Mouse (Mus musculus): ENCODE measurements around the gene Lrba. TPM values are rescaled to one million over a fixed set of nuclear protein-coding genes. Genes with fewer than 3 reads are reported as not detected.

Lrba gene
- total RNA-seq, 2 experiments from 2014 or later = 19.5 to 21.2 TPM

DNA sequence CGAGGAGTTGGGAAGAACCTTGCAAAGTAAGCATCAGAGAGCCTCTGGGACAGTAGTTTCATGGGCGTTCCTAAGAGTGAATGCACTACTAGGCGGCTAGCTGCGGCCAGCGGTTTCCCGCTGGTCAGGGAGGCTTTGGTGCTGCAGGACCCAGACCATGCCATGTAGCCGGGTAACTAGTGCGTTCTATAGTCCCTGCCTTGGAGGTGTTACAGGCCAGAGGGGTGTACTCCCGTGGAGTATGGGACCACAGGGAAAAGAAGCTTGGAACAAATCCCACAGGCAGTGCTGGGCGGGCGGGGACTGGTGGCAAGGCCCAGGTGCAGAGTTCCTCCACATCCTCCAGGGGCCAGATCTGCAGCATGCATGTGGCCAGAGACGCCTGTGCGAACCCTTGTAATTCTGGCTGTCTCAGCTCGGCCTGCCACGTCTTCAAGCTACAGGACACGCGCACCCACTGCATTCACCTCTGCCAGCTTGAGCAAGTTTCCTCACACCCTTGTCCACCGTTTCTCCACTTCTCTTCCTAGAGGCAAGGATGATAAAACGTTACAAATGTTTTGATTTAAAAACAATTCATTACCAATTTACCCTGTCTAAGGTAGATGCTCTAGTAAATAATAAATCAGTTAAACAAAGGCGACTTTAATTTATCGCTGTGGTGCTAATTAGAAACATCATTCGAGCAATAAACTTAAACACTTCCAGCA lies 326.0 kb downstream of the Lrba start:
- intact Hi-C loops (cut with DNase I) = no loop called here
- no peak for DNase-seq

GRCm38 (mm10) chr3:86551011-86551728 lies 326.7 kb downstream of the Lrba start:
- intact Hi-C loops (cut with DNase I) = no loop called here
- no peak for DNase-seq

GRCm38 (mm10) chr3:86552170-86552569 lies 327.7 kb downstream of the Lrba start:
- no peak for DNase-seq
- intact Hi-C loops (cut with DNase I) = no loop called here

- intact Hi-C loops (cut with DNase I) = no loop called here
- DNase-seq = no peak
These were observed 334.5 kb downstream of the Lrba start for GRCm38 (mm10) chr3:86558976-86559375.

- DNase-seq = no peak
- intact Hi-C loops (cut with DNase I) = no loop called here
These were observed 335.2 kb downstream of the Lrba start for GRCm38 (mm10) chr3:86559635-86560034.

- intact Hi-C loops (cut with DNase I) = no loop called here
- no peak for DNase-seq
These were observed 336.0 kb downstream of the Lrba start for GRCm38 (mm10) chr3:86560281-86561022.

DNA sequence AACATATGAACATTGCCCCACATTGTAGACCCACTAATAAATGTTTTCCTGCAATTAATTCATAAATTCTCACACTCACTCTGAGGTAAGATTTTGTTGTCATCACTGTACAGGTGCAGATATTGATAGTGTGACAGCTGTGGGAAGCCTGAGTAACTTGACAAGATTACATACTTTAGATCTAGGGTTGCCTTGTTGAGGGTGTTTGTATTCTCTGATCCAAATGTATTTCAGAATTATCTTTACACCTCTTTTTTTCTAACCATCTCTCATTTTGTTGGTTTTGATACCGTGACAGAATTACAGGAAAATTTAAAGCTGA lies 336.5 kb downstream of the Lrba start:
- intact Hi-C loops (cut with DNase I) = no loop called here

GRCm38 (mm10) chr3:86561396-86561795 lies 336.9 kb downstream of the Lrba start:
- intact Hi-C loops (cut with DNase I) = no loop called here
- DNase-seq = no peak

More for the DNA sequence above, 336.5 kb downstream of the Lrba start:
- DNase-seq = no peak

DNA sequence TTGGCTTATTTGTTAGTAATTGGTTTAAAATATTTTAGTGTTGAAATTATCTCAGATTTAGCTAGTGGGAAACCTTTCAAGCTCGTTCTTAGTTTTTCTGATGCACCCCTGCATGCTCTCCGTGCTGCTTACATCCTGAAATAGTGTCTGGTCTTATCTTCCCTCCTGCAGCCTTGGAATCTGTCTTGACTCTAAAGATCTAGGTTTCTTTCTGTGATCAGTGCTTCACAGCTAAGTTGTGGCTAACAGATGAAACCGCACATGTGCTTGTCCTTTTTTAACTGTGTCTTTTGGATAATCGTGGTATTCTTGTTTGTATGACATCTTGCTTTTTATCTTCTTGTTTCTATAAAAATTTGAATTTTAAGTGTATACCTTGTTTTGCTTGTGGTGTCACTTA lies 342.8 kb downstream of the Lrba start:
- DNase-seq = no peak
- intact Hi-C loops (cut with DNase I) = no loop called here

DNA sequence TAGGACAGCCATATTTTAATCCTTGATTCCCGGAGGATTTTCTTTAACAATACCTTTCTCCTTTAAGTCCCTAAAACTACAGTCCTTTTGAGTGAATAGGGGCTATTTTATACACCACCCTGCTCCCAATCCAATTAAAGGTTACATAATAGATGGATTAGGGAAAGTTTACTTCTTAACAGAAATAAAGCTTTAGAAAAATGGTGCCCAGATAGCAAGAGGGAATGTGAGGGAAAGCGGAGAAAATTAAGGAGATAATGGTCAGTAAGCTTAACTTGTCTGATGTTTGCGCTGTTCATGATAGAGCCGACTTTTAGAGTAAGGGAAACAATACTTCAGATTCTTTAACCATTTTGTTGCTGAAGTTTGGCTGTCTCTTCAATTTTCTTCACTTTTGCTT lies 347.0 kb downstream of the Lrba start:
- DNase-seq = no peak
- intact Hi-C loops (cut with DNase I) = no loop called here

DNA sequence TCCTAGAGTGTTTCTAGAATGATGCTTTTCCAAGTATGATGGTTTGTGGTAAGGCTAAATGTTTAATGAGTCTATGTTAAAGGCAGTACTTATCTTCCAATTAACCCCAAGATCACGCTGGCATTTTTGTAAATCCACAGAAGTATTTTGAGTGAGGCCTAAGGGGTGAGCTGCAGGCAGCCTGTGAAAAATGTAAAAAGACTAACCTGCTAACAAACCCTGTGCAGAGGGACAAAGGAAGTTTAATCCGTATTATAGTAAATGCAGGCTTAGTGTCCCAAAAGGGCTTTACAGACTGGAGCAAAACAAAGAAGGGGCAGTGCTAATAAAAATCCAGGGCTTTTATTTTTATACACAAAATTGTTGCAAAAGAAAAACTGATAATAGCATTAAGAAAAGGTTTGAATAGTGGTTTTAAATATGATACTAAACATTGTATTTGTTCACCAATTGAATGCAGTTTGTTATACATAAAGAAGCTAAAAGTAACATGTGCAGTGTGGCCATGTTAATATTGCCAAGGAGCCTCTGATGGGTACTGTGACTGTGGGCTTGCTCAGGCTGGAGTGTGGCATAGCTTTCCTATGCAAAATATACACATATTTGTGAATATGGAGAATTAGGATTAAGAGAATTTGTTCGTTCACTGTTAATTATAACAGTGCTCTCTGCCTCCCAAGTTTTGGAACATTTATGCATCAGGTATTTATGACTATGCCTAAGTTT lies 348.2 kb downstream of the Lrba start:
- intact Hi-C loops (cut with DNase I) = no loop called here

GRCm38 (mm10) chr3:86575312-86575711 lies 350.8 kb downstream of the Lrba start:
- intact Hi-C loops (cut with DNase I) = no loop called here
- DNase-seq = no peak

More for the DNA sequence above, 348.2 kb downstream of the Lrba start:
- DNase-seq = no peak

- DNase-seq = no peak
- intact Hi-C loops (cut with DNase I) = no loop called here
These were observed 377.8 kb downstream of the Lrba start for GRCm38 (mm10) chr3:86602284-86602683.

DNA sequence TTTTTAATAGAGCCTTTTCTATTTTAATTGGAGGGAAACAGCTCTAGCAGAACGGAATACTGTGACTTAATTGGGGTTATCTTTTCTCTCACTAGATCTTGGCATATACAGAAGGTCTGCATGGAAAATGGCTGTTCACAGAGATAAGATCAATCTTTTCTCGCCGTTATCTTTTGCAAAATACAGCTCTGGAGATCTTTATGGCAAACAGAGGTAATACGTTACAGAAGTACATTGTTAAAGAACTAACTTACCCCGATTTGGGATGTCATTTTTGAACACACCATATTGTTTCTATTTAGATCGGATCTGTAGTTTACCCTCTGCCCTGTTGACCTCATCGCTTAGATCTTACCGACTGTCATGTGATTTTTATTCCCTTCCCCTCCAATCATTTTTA lies 381.3 kb downstream of the Lrba start:
- intact Hi-C loops (cut with DNase I) = no loop called here
- DNase-seq = no peak

DNA sequence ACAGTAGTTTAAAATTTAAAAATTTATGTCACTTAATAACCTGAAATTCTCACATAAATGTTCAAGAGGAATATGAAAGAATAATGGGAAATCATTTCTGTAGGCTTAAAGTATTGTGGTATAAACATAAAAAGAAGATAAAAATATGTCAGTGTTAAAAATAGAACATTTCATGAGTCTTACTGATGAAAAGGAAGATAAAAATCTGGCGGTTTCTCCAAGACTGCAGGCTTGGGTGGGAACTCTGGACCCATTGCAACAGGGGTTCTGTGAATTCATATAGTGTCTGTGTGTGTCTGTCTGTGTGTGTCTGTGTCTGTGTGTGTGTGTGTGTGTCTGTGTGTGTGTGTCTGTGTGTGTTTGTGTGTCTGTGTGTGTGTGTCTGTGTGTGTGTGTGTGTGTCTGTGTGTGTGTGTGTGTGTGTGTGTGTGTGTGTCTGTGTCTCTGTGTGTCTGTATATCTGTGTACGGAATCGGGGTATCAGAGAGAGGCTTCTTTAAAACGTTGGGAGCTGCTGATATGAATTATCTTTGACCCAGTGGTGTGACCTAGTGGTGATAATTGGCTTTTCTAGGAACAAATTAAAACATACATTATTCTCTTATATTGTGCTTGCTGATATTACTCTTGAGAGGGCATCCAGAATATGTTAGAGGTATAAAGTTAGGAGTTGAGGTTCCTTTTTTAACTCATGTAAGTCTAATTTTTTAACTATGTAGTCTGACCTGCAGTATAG lies 402.7 kb downstream of the Lrba start:
- DNase-seq = no peak
- intact Hi-C loops (cut with DNase I) = no loop called here

DNA sequence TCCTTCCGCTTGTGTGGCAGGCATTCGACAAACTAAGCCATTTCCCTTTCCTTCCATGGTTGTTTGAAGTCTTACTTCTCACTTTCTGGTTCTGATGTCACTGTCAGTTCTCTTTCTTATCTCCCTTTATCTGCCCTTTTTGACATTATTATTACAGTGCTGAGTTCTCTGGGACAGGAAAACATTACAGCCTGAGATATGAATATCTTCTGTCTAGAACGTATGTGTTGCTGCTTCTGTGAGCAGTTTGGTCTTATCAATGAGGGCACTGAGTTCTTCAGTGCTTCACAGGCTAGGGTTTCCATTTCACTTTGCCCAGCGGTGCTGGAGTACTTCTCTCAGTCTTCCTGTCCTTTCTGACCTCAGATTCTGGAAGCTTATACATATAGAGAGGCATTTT lies 404.9 kb downstream of the Lrba start:
- no peak for DNase-seq
- intact Hi-C loops (cut with DNase I) = no loop called here

GRCm38 (mm10) chr3:86635464-86635863 lies 411.0 kb downstream of the Lrba start:
- intact Hi-C loops (cut with DNase I) = no loop called here
- peak in 1 of 2 experiments; percentile 6 for DNase-seq

DNA sequence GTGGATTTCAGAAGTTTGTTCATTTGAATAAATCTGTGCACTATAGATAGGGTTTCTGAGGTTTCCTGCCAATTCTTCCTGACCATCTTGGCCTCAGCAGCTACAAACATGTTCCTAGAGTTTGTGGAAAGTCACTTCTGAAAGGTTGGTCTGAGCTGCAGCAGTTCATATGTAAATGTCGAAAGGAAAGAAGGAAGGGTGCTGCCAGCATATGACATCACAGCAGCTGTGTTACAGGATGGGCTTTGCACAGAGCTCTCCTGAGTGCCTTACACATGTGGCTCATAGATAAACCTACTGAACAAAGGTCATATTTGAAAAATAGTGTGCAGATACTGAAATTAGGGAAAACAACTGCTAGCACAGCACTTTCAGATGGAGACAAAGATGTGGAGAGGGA lies 411.5 kb downstream of the Lrba start:
- intact Hi-C loops (cut with DNase I) = no loop called here
- peak in 1 of 2 experiments; percentile 18 for DNase-seq

GRCm38 (mm10) chr3:86638552-86639348 lies 414.3 kb downstream of the Lrba start:
- intact Hi-C loops (cut with DNase I) = no loop called here
- no peak for DNase-seq
